Mouse (Mus musculus): Measurements from ENCODE around the gene Sucla2.

DNA sequence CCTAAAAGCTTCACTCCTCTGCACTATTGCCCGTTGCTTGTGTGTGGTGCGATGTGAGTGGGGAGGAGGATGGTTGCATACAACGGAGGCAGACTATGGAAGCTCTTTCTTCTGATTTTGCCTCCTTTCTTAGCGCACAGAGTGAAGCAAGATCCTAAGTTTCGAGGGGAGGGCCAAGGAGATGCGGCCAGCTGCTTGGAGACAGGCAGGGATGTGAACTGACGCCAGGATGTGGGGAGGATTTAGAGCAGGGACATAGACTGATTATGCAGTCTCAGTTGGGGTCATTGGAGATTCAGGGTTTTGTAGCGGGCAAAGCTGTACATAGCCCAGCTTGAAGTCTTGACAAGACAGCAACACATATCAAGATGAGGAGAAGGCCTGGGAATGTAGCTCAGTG lies 18.8 kb upstream of the Sucla2 start:
- TF ChIP-seq EP300 (IDR thresholded peaks at IDR 0.05; ENCODE audit: low read depth): no peak
- TF ChIP-seq CTCF (IDR thresholded peaks at IDR 0.05; ENCODE audit: low read depth): no peak

Data from liver, embryonic 14.5 days (tissue).